Mouse (Mus musculus) stomach, postnatal 0 days (tissue): Measurements from ENCODE around the gene Gsk3a.

Source experiments
- CTCF ChIP-seq: IDR thresholded peaks from 2 replicates; pipeline ENCODE4 v1.5.1; 2016; ENCODE audit warnings: antibody characterized with exemption, low read depth, mild to moderate bottlenecking, moderate library complexity
- EP300 ChIP-seq: optimal IDR thresholded peaks from 2 replicates; pipeline ENCODE3; 2016; ENCODE audit warnings: antibody characterized with exemption

GRCm38 (mm10) chr7:25246079-25246758 lies 8.6 kb upstream of the Gsk3a start:
- TF ChIP-seq CTCF, result no peak
- TF ChIP-seq EP300, result no peak
